Mouse (Mus musculus) heart, embryonic 12.5 days (tissue): ENCODE measurements around the gene Man1c1. TPM values are rescaled to one million over a fixed set of nuclear protein-coding genes. Genes with fewer than 3 reads are reported as not detected.

Source experiments
- ATAC-seq: fragments of 200-750 bp; cut with Nextera tagmentation; 2 replicates; pipeline ENCODE4 v1.8.0; 2017; ENCODE audit warnings: moderate TSS enrichment, moderate library complexity; ENCODE audit not compliant: insufficient number of reproducible peaks, low FRiP score
- H3K27ac ChIP-seq: fragments of 300-500 bp; sonication (generic); 2 replicates; pipeline ENCODE4 v1.5.1; 2016; ENCODE audit warnings: mild to moderate bottlenecking, moderate library complexity; ENCODE audit not compliant: poor library complexity, severe bottlenecking
- H3K27me3 ChIP-seq: fragments of 300-500 bp; sonication (generic); replicated peaks from 2 replicates; pipeline ENCODE4 v1.6.1; 2016; ENCODE audit warnings: mild to moderate bottlenecking, moderate library complexity
- H3K36me3 ChIP-seq: fragments of 300-500 bp; sonication (generic); 2 replicates; pipeline ENCODE4 v1.6.1; 2016; ENCODE audit warnings: mild to moderate bottlenecking, moderate library complexity
- H3K4me1 ChIP-seq: fragments of 300-500 bp; sonication (generic); replicated peaks from 2 replicates; pipeline ENCODE4 v1.6.1; 2016; ENCODE audit warnings: mild to moderate bottlenecking
- H3K4me2 ChIP-seq: fragments of 300-500 bp; sonication (generic); 2 replicates; pipeline ENCODE4 v1.6.1; 2016; ENCODE audit warnings: mild to moderate bottlenecking, moderate library complexity
- H3K4me3 ChIP-seq: fragments of 300-500 bp; sonication (generic); 2 replicates; pipeline ENCODE4 v1.5.1; 2016; ENCODE audit warnings: mild to moderate bottlenecking
- H3K9ac ChIP-seq: fragments of 300-500 bp; sonication (generic); 2 replicates; pipeline ENCODE4 v1.6.1; 2016; ENCODE audit warnings: mild to moderate bottlenecking, moderate library complexity
- H3K9me3 ChIP-seq: fragments of 300-500 bp; sonication (generic); replicated peaks from 2 replicates; pipeline ENCODE4 v1.6.1; 2016; ENCODE audit warnings: mild to moderate bottlenecking, moderate library complexity
- WGBS: fragments of 180-500 bp; shearing (Covaris S2); methylation state at CpG from one replicate; pipeline ENCODE4 v1.1.7; 2016; 5-methylcytosine and 5-hydroxymethylcytosine counted together
- polyA plus RNA-seq: library from polyadenylated mRNA; unstranded; fragments of >200 nt; fragmentation: Nextera tagmentation; extraction: Ambion mirVana; gene quantifications from 2 replicates; pipeline ENCODE4 v1.2.1, GENCODE M21; 2016

Man1c1 gene
- polyA plus RNA-seq, 1 experiment from 2014 or later = 12.2 TPM

- no peak overlapping the region for H3K4me3 ChIP-seq
- no peak overlapping the region for H3K4me2 ChIP-seq
- WGBS = 71% methylated on average over 8 of the region's 8 CpGs
- peaks cover 30% of the 10 kb centered on the region for H3K36me3 ChIP-seq
- H3K27ac ChIP-seq = no peak overlapping the region
- no peaks in the 10 kb centered on the region for H3K9me3 ChIP-seq
- H3K4me1 ChIP-seq = peaks cover 26% of the 10 kb centered on the region
- peak overlapping the region; percentile 5; the same call in 1 of the 2 replicates for H3K9ac ChIP-seq
- ATAC-seq = no peak
- no peaks in the 10 kb centered on the region for H3K27me3 ChIP-seq
Observed at GRCm38 (mm10) chr4:134741949-134742348, 37.9 kb upstream of the Man1c1 start.

DNA sequence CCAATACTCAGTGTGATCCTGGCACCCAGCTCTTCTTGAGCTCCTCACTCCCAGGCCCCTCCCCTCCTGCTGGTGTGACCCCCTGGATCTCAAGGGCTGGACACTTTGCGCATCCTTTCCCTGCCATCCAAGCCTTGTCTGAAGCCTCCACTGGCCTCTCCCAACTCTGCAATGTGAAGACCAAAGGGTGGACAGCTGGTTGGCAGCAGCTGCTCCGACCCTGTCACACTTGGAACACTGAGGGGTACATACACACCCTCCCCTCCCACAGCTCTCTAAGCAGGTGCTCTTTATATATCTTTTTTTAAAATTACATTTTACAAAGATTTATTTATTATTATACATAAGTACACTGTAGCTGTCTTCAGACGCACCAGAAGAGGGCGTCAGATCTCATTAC, 36.1 kb upstream of the Man1c1 start:
- H3K36me3 ChIP-seq = peaks cover 13% of the 10 kb centered on the region; the same call in 1 of the 2 replicates
- ATAC-seq = no peak
- no peaks in the 10 kb centered on the region for H3K9me3 ChIP-seq
- H3K9ac ChIP-seq = no peak overlapping the region
- 91% methylated on average over 4 of the region's 4 CpGs for WGBS
- no peaks in the 10 kb centered on the region for H3K27me3 ChIP-seq
- no peak overlapping the region for H3K4me3 ChIP-seq
- peaks cover 26% of the 10 kb centered on the region for H3K4me1 ChIP-seq
- no peak overlapping the region for H3K27ac ChIP-seq
- H3K4me2 ChIP-seq = no peak overlapping the region

- Histone ChIP-seq H3K36me3 (peaks cover 7% of the 10 kb centered on the region; the same call in 1 of the 2 replicates), H3K27me3 (no peaks in the 10 kb centered on the region), H3K9ac (no peak overlapping the region), H3K4me2 (no peak overlapping the region), H3K4me1 (peaks cover 31% of the 10 kb centered on the region), H3K27ac (no peak overlapping the region), H3K4me3 (no peak overlapping the region), H3K9me3 (no peaks in the 10 kb centered on the region)
- 75% methylated on average over 3 of the region's 3 CpGs for WGBS
- ATAC-seq = no peak
Observed at GRCm38 (mm10) chr4:134739530-134739929, 35.4 kb upstream of the Man1c1 start.

DNA sequence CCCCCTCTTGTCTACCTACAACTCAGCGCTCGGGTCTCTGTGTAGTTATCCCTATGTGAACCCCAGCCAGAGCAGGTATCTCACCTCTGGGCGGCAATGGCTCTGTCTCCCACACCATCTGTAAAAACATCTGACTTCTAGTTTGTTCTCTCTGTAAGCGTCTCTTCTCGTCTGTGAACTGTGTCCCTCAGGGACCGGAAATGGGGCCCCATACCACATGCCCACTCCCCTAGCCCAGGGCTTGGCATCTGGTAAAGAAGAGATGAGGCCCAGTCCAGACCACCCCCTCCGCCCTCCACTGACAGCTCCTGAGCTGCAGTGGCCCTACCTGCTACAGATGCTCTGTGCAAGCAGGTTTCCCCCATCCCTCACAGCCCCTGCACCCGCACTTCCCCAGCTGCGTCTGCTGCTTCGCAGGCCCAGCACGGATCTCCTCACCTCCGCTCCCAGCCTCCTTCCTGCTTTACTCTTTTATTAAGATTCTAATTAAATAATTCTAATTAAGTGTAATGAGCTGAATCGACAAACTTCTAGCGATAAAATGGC, 33.3 kb upstream of the Man1c1 start:
- Histone ChIP-seq H3K4me2 (no peak overlapping the region), H3K27me3 (no peaks in the 10 kb centered on the region; the same call in 1 of the 2 replicates), H3K4me1 (peaks cover 21% of the 10 kb centered on the region), H3K27ac (no peak overlapping the region), H3K9me3 (no peaks in the 10 kb centered on the region), H3K9ac (no peak overlapping the region), H3K36me3 (peaks cover 2% of the 10 kb centered on the region; the same call in 1 of the 2 replicates), H3K4me3 (no peak overlapping the region)
- ATAC-seq = no peak
- 70% methylated on average over 14 of the region's 14 CpGs for WGBS

- no peaks in the 10 kb centered on the region for H3K36me3 ChIP-seq
- no peaks in the 10 kb centered on the region; the same call in 1 of the 2 replicates for H3K27me3 ChIP-seq
- H3K9me3 ChIP-seq = no peaks in the 10 kb centered on the region
- no peak overlapping the region for H3K4me3 ChIP-seq
- no peak for ATAC-seq
- 70% methylated on average over 7 of the region's 7 CpGs for WGBS
- peaks cover 14% of the 10 kb centered on the region for H3K4me1 ChIP-seq
- H3K9ac ChIP-seq = no peak overlapping the region
- no peak overlapping the region for H3K27ac ChIP-seq
- no peak overlapping the region for H3K4me2 ChIP-seq
Observed at GRCm38 (mm10) chr4:134736147-134736546, 32.1 kb upstream of the Man1c1 start.

- WGBS = 38% methylated on average over 9 of the region's 9 CpGs
- Histone ChIP-seq H3K4me1 (peaks cover 26% of the 10 kb centered on the region), H3K27me3 (no peaks in the 10 kb centered on the region; the same call in 1 of the 2 replicates), H3K9me3 (no peaks in the 10 kb centered on the region), H3K4me3 (no peak overlapping the region), H3K9ac (no peak overlapping the region), H3K27ac (no peak overlapping the region), H3K4me2 (peak overlapping the region; percentile 43; the same call in 1 of the 2 replicates), H3K36me3 (no peaks in the 10 kb centered on the region)
- ATAC-seq = peak; percentile 27; the same call in 1 of the 2 replicates
Observed at GRCm38 (mm10) chr4:134734629-134735081, 30.6 kb upstream of the Man1c1 start.

GRCm38 (mm10) chr4:134734038-134734628, 30.0 kb upstream of the Man1c1 start:
- ATAC-seq = peak; percentile 77
- Histone ChIP-seq H3K27ac (no peak overlapping the region), H3K36me3 (no peaks in the 10 kb centered on the region), H3K4me2 (peak overlapping the region; percentile 43), H3K9ac (no peak overlapping the region), H3K27me3 (no peaks in the 10 kb centered on the region; the same call in 1 of the 2 replicates), H3K4me1 (peaks cover 29% of the 10 kb centered on the region), H3K9me3 (no peaks in the 10 kb centered on the region), H3K4me3 (no peak overlapping the region)
- 6% methylated on average over 11 of the region's 13 CpGs for WGBS

DNA sequence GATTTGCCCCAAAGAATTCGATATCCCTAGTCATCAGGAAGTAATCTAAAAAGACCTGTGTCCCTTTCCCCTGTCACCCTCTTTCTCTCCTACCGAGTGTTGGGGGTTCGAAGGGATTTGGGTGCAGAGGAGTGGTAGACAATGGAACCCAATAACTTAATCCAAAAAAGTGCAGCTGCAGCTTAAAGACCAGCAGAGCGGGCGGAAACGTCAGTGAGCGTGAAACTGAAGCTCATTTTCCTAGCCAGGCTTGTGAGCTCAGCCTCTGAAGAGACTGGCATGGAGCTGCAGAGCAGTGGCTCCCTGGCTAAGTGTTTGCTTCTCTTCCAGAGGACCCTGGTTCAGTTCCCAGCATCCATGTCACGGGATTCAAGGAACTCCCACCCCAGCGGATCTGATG, 29.3 kb upstream of the Man1c1 start:
- no peaks in the 10 kb centered on the region for H3K9me3 ChIP-seq
- peaks cover 29% of the 10 kb centered on the region for H3K4me1 ChIP-seq
- ATAC-seq = no peak
- no peak overlapping the region for H3K4me3 ChIP-seq
- H3K9ac ChIP-seq = no peak overlapping the region
- H3K27ac ChIP-seq = no peak overlapping the region
- no peak overlapping the region for H3K4me2 ChIP-seq
- no peaks in the 10 kb centered on the region; the same call in 1 of the 2 replicates for H3K27me3 ChIP-seq
- WGBS = 60% methylated on average over 9 of the region's 9 CpGs
- H3K36me3 ChIP-seq = no peaks in the 10 kb centered on the region

DNA sequence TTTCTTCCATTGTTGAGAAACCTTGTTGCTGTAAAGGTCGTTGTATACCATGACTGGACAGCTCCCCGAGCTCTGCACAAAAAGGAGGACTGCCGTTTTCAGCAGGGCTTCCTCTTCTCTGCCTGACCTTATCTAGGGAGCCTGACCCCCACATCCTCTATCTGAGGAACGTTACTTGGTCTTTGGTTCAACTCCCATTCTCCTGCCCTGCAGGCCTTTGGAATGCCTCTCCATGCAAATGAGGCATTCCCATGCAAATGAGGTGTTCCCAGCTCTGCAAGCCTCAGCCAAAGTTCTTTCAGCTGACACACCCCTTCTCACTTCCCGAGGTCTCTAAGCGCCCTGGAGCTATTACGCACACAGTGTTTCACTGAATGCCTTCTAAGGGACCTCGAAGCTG, 26.0 kb upstream of the Man1c1 start:
- Histone ChIP-seq H3K36me3 (no peaks in the 10 kb centered on the region), H3K4me2 (peak overlapping the region; percentile 37), H3K4me3 (no peak overlapping the region), H3K27ac (no peak overlapping the region), H3K9ac (peak overlapping the region; percentile 32; the same call in 1 of the 2 replicates), H3K9me3 (no peaks in the 10 kb centered on the region), H3K27me3 (no peaks in the 10 kb centered on the region; the same call in 1 of the 2 replicates), H3K4me1 (peaks cover 35% of the 10 kb centered on the region)
- WGBS = 3% methylated on average over 8 of the region's 8 CpGs
- peak; percentile 9; the same call in 1 of the 2 replicates for ATAC-seq

GRCm38 (mm10) chr4:134725735-134726345, 21.8 kb upstream of the Man1c1 start:
- 67% methylated on average over 13 of the region's 13 CpGs for WGBS
- Histone ChIP-seq H3K4me1 (peaks cover 33% of the 10 kb centered on the region), H3K9me3 (no peaks in the 10 kb centered on the region), H3K36me3 (no peaks in the 10 kb centered on the region), H3K4me3 (no peak overlapping the region), H3K4me2 (no peak overlapping the region), H3K27me3 (no peaks in the 10 kb centered on the region), H3K27ac (no peak overlapping the region), H3K9ac (no peak overlapping the region)
- no peak for ATAC-seq

GRCm38 (mm10) chr4:134724974-134725373, 20.9 kb upstream of the Man1c1 start:
- 50% methylated on average over 4 of the region's 4 CpGs for WGBS
- no peaks in the 10 kb centered on the region for H3K9me3 ChIP-seq
- H3K4me3 ChIP-seq = no peak overlapping the region
- no peak overlapping the region for H3K9ac ChIP-seq
- no peaks in the 10 kb centered on the region for H3K27me3 ChIP-seq
- H3K27ac ChIP-seq = 0 out of 2 replicates have a peak overlapping the region, but pooled peaks have one; percentile 22
- no peak; the same call in 1 of the 2 replicates for ATAC-seq
- no peak overlapping the region for H3K4me2 ChIP-seq
- H3K4me1 ChIP-seq = peaks cover 24% of the 10 kb centered on the region
- H3K36me3 ChIP-seq = no peaks in the 10 kb centered on the region
